Mouse (Mus musculus) limb, embryonic 13.5 days (tissue): ENCODE measurements around the gene Gpr143. TPM values are rescaled to one million over a fixed set of nuclear protein-coding genes. Genes with fewer than 3 reads are reported as not detected.
"Not testable (repeated sequence)": the region's sequence is repeated elsewhere in the genome, so short reads cannot be mapped to it uniquely, and the experiment has no call there.

Source experiments
- ATAC-seq: fragments of 200-750 bp; cut with Nextera tagmentation; 2 replicates; pipeline ENCODE4 v1.8.0; 2017; ENCODE audit warnings: low read depth, moderate number of reproducible peaks, moderate TSS enrichment; ENCODE audit not compliant: low FRiP score
- H3K27ac ChIP-seq: fragments of 300-500 bp; sonication (generic); 2 replicates; pipeline ENCODE4 v1.5.1; 2015; ENCODE audit warnings: inconsistent platforms, mild to moderate bottlenecking, moderate library complexity
- H3K27me3 ChIP-seq: fragments of 300-500 bp; sonication (generic); 2 replicates; pipeline ENCODE4 v1.6.1; 2015; ENCODE audit warnings: mild to moderate bottlenecking, inconsistent platforms
- H3K36me3 ChIP-seq: fragments of 300-500 bp; sonication (generic); 2 replicates; pipeline ENCODE4 v1.6.1; 2015; ENCODE audit warnings: inconsistent platforms, mild to moderate bottlenecking, moderate library complexity
- H3K4me1 ChIP-seq: fragments of 300-500 bp; sonication (generic); 2 replicates; pipeline ENCODE4 v1.6.1; 2015; ENCODE audit warnings: inconsistent platforms
- H3K4me2 ChIP-seq: fragments of 300-500 bp; sonication (generic); replicated peaks from 2 replicates; pipeline ENCODE4 v1.6.1; 2015; ENCODE audit warnings: inconsistent platforms, mild to moderate bottlenecking, moderate library complexity
- H3K4me3 ChIP-seq: fragments of 300-500 bp; sonication (generic); 2 replicates; pipeline ENCODE4 v1.5.1; 2015; ENCODE audit warnings: moderate library complexity, mild to moderate bottlenecking, inconsistent platforms
- H3K9ac ChIP-seq: fragments of 300-500 bp; sonication (generic); 2 replicates; pipeline ENCODE4 v1.6.1; 2015; ENCODE audit warnings: mild to moderate bottlenecking, inconsistent platforms
- H3K9me3 ChIP-seq: fragments of 300-500 bp; sonication (generic); 2 replicates; pipeline ENCODE4 v1.6.1; 2016; ENCODE audit warnings: inconsistent platforms
- WGBS: fragments of 180-500 bp; shearing (Covaris S2); methylation state at CpG from one replicate; pipeline ENCODE4 v1.1.7; 2015; 5-methylcytosine and 5-hydroxymethylcytosine counted together
- polyA plus RNA-seq: library from polyadenylated mRNA; unstranded; fragments of >200 nt; fragmentation: Nextera tagmentation; extraction: Ambion mirVana; gene quantifications from 2 replicates; pipeline ENCODE4 v1.2.1, GENCODE M21; 2015

Gene Gpr143
- polyA plus RNA-seq, 1 experiment from 2014 or later, result 0.23 TPM

DNA sequence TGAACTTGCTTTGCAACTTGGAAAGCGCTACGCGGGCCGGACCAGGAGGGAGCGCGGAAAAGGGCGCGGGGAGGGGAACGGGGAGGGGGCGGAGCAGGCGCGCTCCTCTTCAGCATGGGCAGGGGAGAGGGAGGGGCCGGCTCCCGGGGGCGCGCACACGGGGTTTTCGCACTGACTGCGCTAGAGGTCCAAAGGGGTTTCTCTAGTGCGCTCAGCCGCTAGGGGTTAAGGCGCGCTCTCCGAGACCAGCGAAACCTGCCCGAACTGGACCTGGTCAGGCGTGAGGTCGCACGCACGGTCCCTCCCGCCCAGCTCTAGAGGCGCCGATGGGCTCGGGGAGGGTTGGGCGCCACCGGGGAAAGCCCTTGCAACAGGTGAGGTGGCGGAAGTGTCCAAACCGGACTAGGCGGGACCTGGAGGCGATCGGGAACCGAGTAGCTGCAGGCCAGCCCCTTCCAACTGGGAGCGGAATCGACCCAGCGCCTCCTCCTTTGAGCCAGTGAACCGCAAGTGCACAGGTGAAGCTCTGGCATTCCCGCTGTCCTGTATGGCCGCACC lies 12.0 kb upstream of the Gpr143 start:
- Histone ChIP-seq H3K27me3 (peaks cover 39% of the 10 kb centered on the region), H3K27ac (no peak overlapping the region), H3K4me2 (peak overlapping the region; percentile 65), H3K9me3 (no peaks in the 10 kb centered on the region), H3K4me3 (peak overlapping the region; percentile 60), H3K9ac (peak overlapping the region; percentile 76), H3K36me3 (no peaks in the 10 kb centered on the region), H3K4me1 (no peaks in the 10 kb centered on the region)
- 12% methylated on average over 42 of the region's 48 CpGs for WGBS
- peak; percentile 93 for ATAC-seq

GRCm38 (mm10) chrX:152788129-152788528 lies 6.4 kb downstream of the Gpr143 start:
- H3K9ac ChIP-seq, result no peak overlapping the region
- 53% methylated on average over 1 of the region's 1 CpGs for WGBS
- H3K36me3 ChIP-seq, result no peaks in the 10 kb centered on the region
- H3K4me1 ChIP-seq, result no peaks in the 10 kb centered on the region
- peaks cover 28% of the 10 kb centered on the region; the same call in 1 of the 2 replicates for H3K27me3 ChIP-seq
- H3K9me3 ChIP-seq, result no peaks in the 10 kb centered on the region
- H3K27ac ChIP-seq, result no peak overlapping the region
- no peak overlapping the region for H3K4me2 ChIP-seq
- H3K4me3 ChIP-seq, result no peak overlapping the region
- no peak for ATAC-seq

- Histone ChIP-seq H3K27ac (no peak overlapping the region), H3K9me3 (no peaks in the 10 kb centered on the region), H3K9ac (no peak overlapping the region), H3K4me3 (no peak overlapping the region), H3K4me2 (no peak overlapping the region), H3K36me3 (no peaks in the 10 kb centered on the region), H3K27me3 (peaks cover 28% of the 10 kb centered on the region; the same call in 1 of the 2 replicates), H3K4me1 (no peaks in the 10 kb centered on the region)
- WGBS, result 71% methylated on average over 2 of the region's 2 CpGs
- no peak for ATAC-seq
Measured at GRCm38 (mm10) chrX:152788611-152789010, 6.9 kb downstream of the Gpr143 start.

DNA sequence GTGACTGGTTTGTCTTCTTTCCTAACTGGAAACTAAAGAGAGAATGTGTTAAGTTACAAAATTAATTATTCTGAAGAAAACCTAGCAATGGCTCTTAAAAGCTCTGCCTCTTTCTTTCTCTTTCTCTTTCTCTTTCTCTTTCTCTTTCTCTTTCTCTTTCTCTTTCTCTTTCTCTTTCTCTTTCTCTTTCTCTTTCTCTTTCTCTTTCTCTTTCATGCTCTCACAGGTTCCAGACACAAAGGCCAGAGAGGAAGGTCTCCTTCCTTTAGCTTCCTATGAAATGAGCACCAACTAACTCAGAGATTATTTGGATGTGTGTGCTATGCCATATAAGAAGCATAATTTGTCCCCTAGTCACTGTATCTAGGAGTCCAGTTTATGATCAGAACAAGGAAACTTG lies 23.6 kb downstream of the Gpr143 start:
- Histone ChIP-seq H3K4me1 (no peaks in the 10 kb centered on the region), H3K36me3 (no peaks in the 10 kb centered on the region), H3K27ac (no peak overlapping the region), H3K9me3 (no peaks in the 10 kb centered on the region), H3K27me3 (0 out of 2 replicates have a peak, but pooled peaks cover 2% of the 10 kb centered on the region), H3K4me3 (no peak overlapping the region), H3K4me2 (no peak overlapping the region), H3K9ac (no peak overlapping the region)
- ATAC-seq, result no peak

DNA sequence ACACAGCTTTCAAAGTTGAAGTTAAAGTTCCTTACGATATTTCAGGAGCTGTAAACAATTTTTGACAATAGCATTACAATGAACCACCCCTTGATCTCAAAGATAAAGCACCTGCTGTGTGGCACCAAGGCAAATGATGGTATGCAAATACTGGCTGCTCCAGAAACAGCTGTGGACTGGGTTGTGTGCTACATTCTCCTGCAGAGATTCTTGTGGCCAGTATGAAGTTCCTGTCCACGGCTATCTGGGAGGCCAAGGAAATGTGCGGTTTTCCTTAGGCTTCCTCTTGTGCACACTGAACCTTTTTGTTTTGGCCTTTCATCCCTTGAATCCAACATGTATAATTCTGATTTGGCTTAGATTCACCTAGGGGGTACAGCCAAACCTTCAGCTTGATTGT lies 31.6 kb downstream of the Gpr143 start:
- no peaks in the 10 kb centered on the region for H3K9me3 ChIP-seq
- no peak overlapping the region for H3K4me3 ChIP-seq
- 80% methylated on average over 3 of the region's 3 CpGs for WGBS
- H3K36me3 ChIP-seq, result no peaks in the 10 kb centered on the region
- no peak overlapping the region for H3K4me2 ChIP-seq
- no peak overlapping the region for H3K27ac ChIP-seq
- H3K4me1 ChIP-seq, result no peaks in the 10 kb centered on the region
- peaks cover 4% of the 10 kb centered on the region; the same call in 1 of the 2 replicates for H3K27me3 ChIP-seq
- ATAC-seq, result no peak
- H3K9ac ChIP-seq, result no peak overlapping the region

GRCm38 (mm10) chrX:152818996-152819395 lies 37.3 kb downstream of the Gpr143 start:
- no peak overlapping the region for H3K4me2 ChIP-seq
- H3K36me3 ChIP-seq, result no peaks in the 10 kb centered on the region
- no peaks in the 10 kb centered on the region for H3K9me3 ChIP-seq
- no peak overlapping the region for H3K4me3 ChIP-seq
- H3K27me3 ChIP-seq, result peaks cover 4% of the 10 kb centered on the region; the same call in 1 of the 2 replicates
- no peaks in the 10 kb centered on the region for H3K4me1 ChIP-seq
- H3K9ac ChIP-seq, result no peak overlapping the region
- no peak for ATAC-seq
- H3K27ac ChIP-seq, result no peak overlapping the region

GRCm38 (mm10) chrX:152831003-152831550 lies 49.4 kb downstream of the Gpr143 start:
- not testable (repeated sequence) for H3K9me3 ChIP-seq

GRCm38 (mm10) chrX:152834940-152835339 lies 53.2 kb downstream of the Gpr143 start:
- H3K9ac ChIP-seq, H3K27me3 ChIP-seq, H3K9me3 ChIP-seq, ATAC-seq, H3K36me3 ChIP-seq, H3K27ac ChIP-seq, H3K4me3 ChIP-seq, H3K4me2 ChIP-seq, H3K4me1 ChIP-seq: not testable (repeated sequence)
- 24% methylated on average over 5 of the region's 5 CpGs for WGBS

More at GRCm38 (mm10) chrX:152831003-152831550, 49.4 kb downstream of the Gpr143 start:
- not testable (repeated sequence) for H3K4me3 ChIP-seq, H3K27ac ChIP-seq, H3K4me1 ChIP-seq, ATAC-seq, H3K9ac ChIP-seq, H3K36me3 ChIP-seq, H3K4me2 ChIP-seq, H3K27me3 ChIP-seq
- WGBS, result no CpG with 5 or more reads among the region's 1 CpGs

GRCm38 (mm10) chrX:152855076-152855772 lies 73.5 kb downstream of the Gpr143 start:
- Histone ChIP-seq H3K27me3 (peaks cover 3% of the 10 kb centered on the region; the same call in 1 of the 2 replicates), H3K36me3 (no peaks in the 10 kb centered on the region), H3K9me3 (peaks cover 8% of the 10 kb centered on the region), H3K27ac (no peak overlapping the region), H3K4me3 (no peak overlapping the region), H3K4me1 (no peaks in the 10 kb centered on the region), H3K4me2 (no peak overlapping the region), H3K9ac (no peak overlapping the region)
- no peak for ATAC-seq
- 89% methylated on average over 3 of the region's 3 CpGs for WGBS

Other genes with a start within 250 kb of the Gpr143 start
- not detected in 2 replicates for gene Cldn34a, start 218.6 kb upstream of the Gpr143 start, polyA plus RNA-seq
- gene Shroom2, start 12.5 kb upstream of the Gpr143 start, polyA plus RNA-seq, result 5.8 and 6.3 TPM in 2 replicates
- gene Usp51, start 224.5 kb downstream of the Gpr143 start, polyA plus RNA-seq, result 1.9 and 2.2 TPM in 2 replicates